Mouse (Mus musculus): ENCODE data around the gene Olfr519. TPM values are rescaled to one million over a fixed set of nuclear protein-coding genes. Genes with fewer than 3 reads are reported as not detected.

The Olfr519 gene
- total and polyA plus RNA-seq, 2 experiments from 2014 or later: not detected

DNA sequence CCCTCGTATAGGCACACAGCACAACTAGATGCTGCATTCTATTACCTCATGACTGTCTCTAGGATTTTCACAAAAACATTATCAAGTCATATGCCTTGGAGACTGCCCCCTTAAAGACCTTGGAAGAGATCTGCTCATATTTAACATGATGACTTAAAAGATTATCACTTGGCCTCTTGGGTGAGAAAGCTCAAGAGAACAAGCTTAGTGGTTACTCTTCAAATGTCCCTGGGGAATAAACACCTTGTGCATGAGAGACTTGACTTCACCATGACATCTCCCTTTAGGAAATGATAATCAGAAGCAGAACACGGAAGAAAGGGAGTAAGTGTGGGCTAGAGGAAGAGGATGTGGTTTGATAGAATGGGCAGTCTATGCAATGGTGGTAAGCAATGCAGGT, 21.9 kb downstream of the Olfr519 start, which contains the start of gene Olfr517:
TSS of gene Olfr517 (minus strand) at position 101 of the 400 bp plus-strand sequence.
- 68% methylated on average over 2 of the region's 2 CpGs for WGBS
- Histone ChIP-seq H3K27ac (no peak within 1 kb of the TSS), H3K4me1 (ENCODE audit: insufficient read depth, low read length) (no peaks in the 10 kb centered on the region), H3K4me2 (ENCODE audit: low read depth, low read length) (no peak within 1 kb of the TSS), H3K4me3 (ENCODE audit: low read length) (no peak within 1 kb of the TSS), H3K9ac (replicated peaks; ENCODE audit: low read length) (no peak within 1 kb of the TSS), H3K36me3 (ENCODE audit: insufficient read depth, low read length) (no peaks in the 10 kb centered on the region), H3K27me3 (ENCODE audit: insufficient read depth, low read length) (no peaks in the 10 kb centered on the region), H3K9me3 (ENCODE audit: low read length) (no peaks in the 10 kb centered on the region)
- DNase-seq (ENCODE audit: low spot score) (no peak), ATAC-seq (no peak)
- no peak for TF ChIP-seq CTCF (IDR thresholded peaks at IDR 0.05; ENCODE audit: low read depth)

GRCm38 (mm10) chr7:108850429-108850828, 43.8 kb downstream of the Olfr519 start, which contains the start of gene Olfr516:
TSS of gene Olfr516 (minus strand) at chr7:108850529.
- Histone ChIP-seq H3K4me1 (ENCODE audit: insufficient read depth, low read length) (no peaks in the 10 kb centered on the region), H3K27ac (no peak within 1 kb of the TSS), H3K9me3 (ENCODE audit: low read length) (no peaks in the 10 kb centered on the region), H3K4me2 (ENCODE audit: low read depth, low read length) (no peak within 1 kb of the TSS), H3K36me3 (ENCODE audit: insufficient read depth, low read length) (no peaks in the 10 kb centered on the region), H3K27me3 (ENCODE audit: insufficient read depth, low read length) (no peaks in the 10 kb centered on the region), H3K4me3 (ENCODE audit: low read length) (no peak within 1 kb of the TSS), H3K9ac (replicated peaks; ENCODE audit: low read length) (no peak within 1 kb of the TSS)
- no peak for TF ChIP-seq CTCF (IDR thresholded peaks at IDR 0.05; ENCODE audit: low read depth)
- DNase-seq (ENCODE audit: low spot score) (no peak), ATAC-seq (no peak)
- 92% methylated on average over 2 of the region's 2 CpGs for WGBS

Other genes starting within 250 kb of the Olfr519 start
- 0.18 TPM in 1 of 2 replicates, not detected in the other for gene Olfr509, start 242.5 kb downstream of the Olfr519 start, total RNA-seq (2014; rRNA removed)
- not detected in 2 replicates for gene Olfr509, start 242.5 kb downstream of the Olfr519 start, polyA plus RNA-seq (2015; fragmentation: Nextera tagmentation; extraction: Ambion mirVana)
- not detected in 2 replicates for gene Olfr510, start 228.0 kb downstream of the Olfr519 start, total RNA-seq (2014; rRNA removed)
- not detected in 2 replicates for gene Olfr510, start 228.0 kb downstream of the Olfr519 start, polyA plus RNA-seq (2015; fragmentation: Nextera tagmentation; extraction: Ambion mirVana)
- not detected in 2 replicates for gene Olfr512, start 181.1 kb downstream of the Olfr519 start, total RNA-seq (2014; rRNA removed)
- not detected in 2 replicates for gene Olfr512, start 181.1 kb downstream of the Olfr519 start, polyA plus RNA-seq (2015; fragmentation: Nextera tagmentation; extraction: Ambion mirVana)
- not detected in 2 replicates for gene Olfr513, start 143.4 kb downstream of the Olfr519 start, total RNA-seq (2014; rRNA removed)
- gene Olfr513, start 143.4 kb downstream of the Olfr519 start, polyA plus RNA-seq (2015; fragmentation: Nextera tagmentation; extraction: Ambion mirVana): not detected in 2 replicates
- gene Olfr514, start 68.4 kb downstream of the Olfr519 start, total RNA-seq (2014; rRNA removed): not detected in 2 replicates
- gene Olfr514, start 68.4 kb downstream of the Olfr519 start, polyA plus RNA-seq (2015; fragmentation: Nextera tagmentation; extraction: Ambion mirVana): not detected in 2 replicates
- gene Olfr516, start 43.9 kb downstream of the Olfr519 start, total RNA-seq (2014; rRNA removed): not detected in 2 replicates
- gene Olfr516, start 43.9 kb downstream of the Olfr519 start, polyA plus RNA-seq (2015; fragmentation: Nextera tagmentation; extraction: Ambion mirVana): not detected in 2 replicates
- not detected in 2 replicates for gene Olfr517, start 22.0 kb downstream of the Olfr519 start, total RNA-seq (2014; rRNA removed)
- gene Olfr517, start 22.0 kb downstream of the Olfr519 start, polyA plus RNA-seq (2015; fragmentation: Nextera tagmentation; extraction: Ambion mirVana): not detected in 2 replicates
- gene Olfr518, start 9.4 kb downstream of the Olfr519 start, total RNA-seq (2014; rRNA removed): not detected in 2 replicates
- not detected in 2 replicates for gene Olfr518, start 9.4 kb downstream of the Olfr519 start, polyA plus RNA-seq (2015; fragmentation: Nextera tagmentation; extraction: Ambion mirVana)
- not detected in 2 replicates for gene Nlrp10, start 35.8 kb upstream of the Olfr519 start, total RNA-seq (2014; rRNA removed)
- 0.08 TPM in 1 of 2 replicates, not detected in the other for gene Nlrp10, start 35.8 kb upstream of the Olfr519 start, polyA plus RNA-seq (2015; fragmentation: Nextera tagmentation; extraction: Ambion mirVana)
- 127 and 128 TPM in 2 replicates for gene Eif3f, start 40.0 kb upstream of the Olfr519 start, total RNA-seq (2014; rRNA removed)
- 79.1 and 80.0 TPM in 2 replicates for gene Eif3f, start 40.0 kb upstream of the Olfr519 start, polyA plus RNA-seq (2015; fragmentation: Nextera tagmentation; extraction: Ambion mirVana)
- 134 and 142 TPM in 2 replicates for gene Tub, start 55.9 kb upstream of the Olfr519 start, total RNA-seq (2014; rRNA removed)
- 29.7 and 32.7 TPM in 2 replicates for gene Tub, start 55.9 kb upstream of the Olfr519 start, polyA plus RNA-seq (2015; fragmentation: Nextera tagmentation; extraction: Ambion mirVana)
- gene Ric3, start 188.9 kb upstream of the Olfr519 start, total RNA-seq (2014; rRNA removed): 33.8 and 41.9 TPM in 2 replicates
- 40.0 and 41.0 TPM in 2 replicates for gene Ric3, start 188.9 kb upstream of the Olfr519 start, polyA plus RNA-seq (2015; fragmentation: Nextera tagmentation; extraction: Ambion mirVana)

Measured in hindbrain, postnatal 0 days (tissue).